Mouse (Mus musculus) lung, adult 2 months (tissue): ENCODE results near the gene Slc17a7.

Experiments used
- CTCF ChIP-seq: fragments of 200-500 bp; IDR thresholded peaks from 2 replicates; pipeline ENCODE4 v1.5.1; 2011; ENCODE audit warnings: mild to moderate bottlenecking, low read length, control low read depth; ENCODE audit not compliant: insufficient read depth
- POLR2A ChIP-seq: fragments of 200-500 bp; IDR thresholded peaks from 2 replicates; pipeline ENCODE4 v1.6.1; 2011; ENCODE audit warnings: low read depth, mild to moderate bottlenecking, control low read depth, low read length, borderline replicate concordance; ENCODE audit errors: extremely low read depth

DNA sequence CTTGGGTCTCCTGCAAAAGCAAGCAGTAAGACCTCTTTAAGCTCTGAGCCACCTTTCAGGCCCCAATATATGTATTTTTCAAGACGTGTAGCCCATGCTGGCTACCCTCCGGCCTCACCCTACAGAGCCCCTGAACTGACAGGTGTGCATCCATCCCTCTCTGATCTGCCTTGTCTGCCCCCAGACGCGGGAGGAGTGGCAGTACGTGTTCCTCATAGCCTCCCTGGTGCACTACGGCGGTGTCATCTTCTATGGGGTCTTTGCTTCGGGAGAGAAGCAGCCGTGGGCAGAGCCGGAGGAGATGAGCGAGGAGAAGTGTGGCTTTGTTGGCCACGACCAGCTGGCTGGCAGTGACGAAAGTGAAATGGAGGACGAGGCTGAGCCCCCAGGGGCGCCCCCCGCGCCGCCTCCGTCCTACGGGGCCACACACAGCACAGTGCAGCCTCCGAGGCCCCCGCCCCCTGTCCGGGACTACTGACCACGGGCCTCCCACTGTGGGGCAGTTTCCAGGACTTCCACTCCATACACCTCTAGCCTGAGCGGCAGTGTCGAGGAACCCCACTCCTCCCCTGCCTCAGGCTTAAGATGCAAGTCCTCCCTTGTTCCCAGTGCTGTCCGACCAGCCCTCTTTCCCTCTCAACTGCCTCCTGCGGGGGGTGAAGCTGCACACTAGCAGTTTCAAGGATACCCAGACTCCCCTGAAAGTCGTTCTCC, 11.0 kb downstream of the Slc17a7 start:
- TF ChIP-seq CTCF (no peak), POLR2A (no peak)
